Mouse (Mus musculus): ENCODE data around the gene Card9. TPM values are rescaled to one million over a fixed set of nuclear protein-coding genes. Genes with fewer than 3 reads are reported as not detected.

Card9 gene
- polyA plus RNA-seq, 1 experiment from 2014 or later = 0.50 TPM

GRCm38 (mm10) chr2:26315925-26316311 is 44.8 kb downstream of the Card9 start:
- Histone ChIP-seq H3K4me2 (peak overlapping the region; percentile 90), H3K27ac (peak overlapping the region; percentile 97), H3K4me3 (replicated peaks) (peak overlapping the region; percentile 89), H3K36me3 (peaks cover 24% of the 10 kb centered on the region; the same call in 1 of the 2 replicates), H3K9me3 (no peaks in the 10 kb centered on the region), H3K4me1 (replicated peaks) (peaks cover 64% of the 10 kb centered on the region), H3K9ac (replicated peaks) (peak overlapping the region; percentile 93), H3K27me3 (no peaks in the 10 kb centered on the region)
- 0% methylated on average over 11 of the region's 11 CpGs for WGBS
- ATAC-seq (ENCODE audit: insufficient number of reproducible peaks, insufficient read depth, low FRiP score, low TSS enrichment, low read depth) = peak; percentile 39; the same call in 1 of the 2 replicates

- Histone ChIP-seq H3K36me3 (peaks cover 22% of the 10 kb centered on the region; the same call in 1 of the 2 replicates), H3K9me3 (no peaks in the 10 kb centered on the region), H3K27me3 (no peaks in the 10 kb centered on the region), H3K9ac (replicated peaks) (peak within 1 kb of the TSS; percentile 93), H3K27ac (peak within 1 kb of the TSS; percentile 97), H3K4me1 (replicated peaks) (peaks cover 66% of the 10 kb centered on the region), H3K4me2 (peak within 1 kb of the TSS; percentile 90), H3K4me3 (replicated peaks) (peak within 1 kb of the TSS; percentile 89)
- ATAC-seq (ENCODE audit: insufficient number of reproducible peaks, insufficient read depth, low FRiP score, low TSS enrichment, low read depth) = peak; percentile 65
- under 1% methylated on average over 65 of the region's 66 CpGs for WGBS
These were observed 45.4 kb downstream of the Card9 start, which contains the start of gene Gpsm1 for GRCm38 (mm10) chr2:26315072-26315924. Gene Gpsm1 (plus strand): TSS chr2:26315515.

- Histone ChIP-seq H3K9ac (replicated peaks) (peak overlapping the region; percentile 93), H3K27me3 (no peaks in the 10 kb centered on the region), H3K4me3 (replicated peaks) (peak overlapping the region; percentile 89), H3K27ac (peak overlapping the region; percentile 97), H3K36me3 (peaks cover 14% of the 10 kb centered on the region; the same call in 1 of the 2 replicates), H3K4me2 (peak overlapping the region; percentile 90), H3K4me1 (replicated peaks) (peaks cover 72% of the 10 kb centered on the region), H3K9me3 (no peaks in the 10 kb centered on the region)
- ATAC-seq (ENCODE audit: insufficient number of reproducible peaks, insufficient read depth, low FRiP score, low TSS enrichment, low read depth) = peak; percentile 10; the same call in 1 of the 2 replicates
- WGBS = 27% methylated on average over 13 of the region's 13 CpGs
These were observed 46.2 kb downstream of the Card9 start for GRCm38 (mm10) chr2:26314281-26315071.

- Histone ChIP-seq H3K36me3 (peaks cover 5% of the 10 kb centered on the region; the same call in 1 of the 2 replicates), H3K9me3 (no peaks in the 10 kb centered on the region), H3K27me3 (no peaks in the 10 kb centered on the region), H3K4me1 (replicated peaks) (peaks cover 73% of the 10 kb centered on the region), H3K27ac (peak overlapping the region; percentile 97), H3K9ac (replicated peaks) (no peak overlapping the region), H3K4me2 (no peak overlapping the region), H3K4me3 (replicated peaks) (no peak overlapping the region)
- 93% methylated on average over 1 of the region's 1 CpGs for WGBS
- no peak for ATAC-seq (ENCODE audit: insufficient number of reproducible peaks, insufficient read depth, low FRiP score, low TSS enrichment, low read depth)
These were observed 47.3 kb downstream of the Card9 start for GRCm38 (mm10) chr2:26313394-26313793.

GRCm38 (mm10) chr2:26312812-26313211 is 47.9 kb downstream of the Card9 start:
- WGBS = 58% methylated on average over 2 of the region's 2 CpGs
- Histone ChIP-seq H3K4me3 (replicated peaks) (no peak overlapping the region), H3K36me3 (no peaks in the 10 kb centered on the region), H3K27me3 (no peaks in the 10 kb centered on the region), H3K27ac (no peak overlapping the region), H3K9me3 (no peaks in the 10 kb centered on the region), H3K4me2 (no peak overlapping the region), H3K4me1 (replicated peaks) (peaks cover 68% of the 10 kb centered on the region), H3K9ac (replicated peaks) (no peak overlapping the region)
- ATAC-seq (ENCODE audit: insufficient number of reproducible peaks, insufficient read depth, low FRiP score, low TSS enrichment, low read depth) = no peak

GRCm38 (mm10) chr2:26311936-26312335 is 48.8 kb downstream of the Card9 start:
- no peak overlapping the region for H3K4me2 ChIP-seq
- no peak for ATAC-seq (ENCODE audit: insufficient number of reproducible peaks, insufficient read depth, low FRiP score, low TSS enrichment, low read depth)
- H3K36me3 ChIP-seq = no peaks in the 10 kb centered on the region
- H3K9ac ChIP-seq (replicated peaks) = no peak overlapping the region
- H3K27me3 ChIP-seq = no peaks in the 10 kb centered on the region
- no peak overlapping the region for H3K27ac ChIP-seq
- no peak overlapping the region for H3K4me3 ChIP-seq (replicated peaks)
- WGBS = 76% methylated on average over 5 of the region's 5 CpGs
- H3K4me1 ChIP-seq (replicated peaks) = peaks cover 59% of the 10 kb centered on the region
- H3K9me3 ChIP-seq = no peaks in the 10 kb centered on the region

- no peak overlapping the region for H3K4me3 ChIP-seq (replicated peaks)
- H3K4me2 ChIP-seq = peak overlapping the region; percentile 22
- 16% methylated on average over 10 of the region's 10 CpGs for WGBS
- H3K27me3 ChIP-seq = no peaks in the 10 kb centered on the region
- H3K4me1 ChIP-seq (replicated peaks) = peaks cover 42% of the 10 kb centered on the region
- H3K36me3 ChIP-seq = no peaks in the 10 kb centered on the region
- H3K9ac ChIP-seq (replicated peaks) = no peak overlapping the region
- ATAC-seq (ENCODE audit: insufficient number of reproducible peaks, insufficient read depth, low FRiP score, low TSS enrichment, low read depth) = peak; percentile 78
- peak overlapping the region; percentile 93 for H3K27ac ChIP-seq
- H3K9me3 ChIP-seq = no peaks in the 10 kb centered on the region
These were observed 51.0 kb downstream of the Card9 start for GRCm38 (mm10) chr2:26309739-26310138.

GRCm38 (mm10) chr2:26306702-26307101 is 54.0 kb downstream of the Card9 start:
- 90% methylated on average over 3 of the region's 3 CpGs for WGBS
- Histone ChIP-seq H3K27ac (no peak overlapping the region), H3K27me3 (no peaks in the 10 kb centered on the region), H3K4me2 (no peak overlapping the region), H3K4me3 (replicated peaks) (no peak overlapping the region), H3K36me3 (no peaks in the 10 kb centered on the region), H3K4me1 (replicated peaks) (peaks cover 19% of the 10 kb centered on the region), H3K9ac (replicated peaks) (no peak overlapping the region), H3K9me3 (no peaks in the 10 kb centered on the region)
- no peak for ATAC-seq (ENCODE audit: insufficient number of reproducible peaks, insufficient read depth, low FRiP score, low TSS enrichment, low read depth)

GRCm38 (mm10) chr2:26305555-26305954 is 55.2 kb downstream of the Card9 start:
- H3K4me2 ChIP-seq = no peak overlapping the region
- no peaks in the 10 kb centered on the region for H3K9me3 ChIP-seq
- no peak overlapping the region for H3K9ac ChIP-seq (replicated peaks)
- H3K27ac ChIP-seq = no peak overlapping the region
- ATAC-seq (ENCODE audit: insufficient number of reproducible peaks, insufficient read depth, low FRiP score, low TSS enrichment, low read depth) = no peak
- no peak overlapping the region for H3K4me3 ChIP-seq (replicated peaks)
- 79% methylated on average over 2 of the region's 2 CpGs for WGBS
- H3K4me1 ChIP-seq (replicated peaks) = peaks cover 21% of the 10 kb centered on the region
- H3K36me3 ChIP-seq = no peaks in the 10 kb centered on the region
- H3K27me3 ChIP-seq = 0 out of 2 replicates have a peak, but pooled peaks cover 1% of the 10 kb centered on the region

- 56% methylated on average over 1 of the region's 1 CpGs for WGBS
- H3K9ac ChIP-seq (replicated peaks) = no peak overlapping the region
- no peak for ATAC-seq (ENCODE audit: insufficient number of reproducible peaks, insufficient read depth, low FRiP score, low TSS enrichment, low read depth)
- H3K36me3 ChIP-seq = no peaks in the 10 kb centered on the region
- no peak overlapping the region for H3K27ac ChIP-seq
- no peak overlapping the region for H3K4me2 ChIP-seq
- no peaks in the 10 kb centered on the region for H3K9me3 ChIP-seq
- no peak overlapping the region for H3K4me3 ChIP-seq (replicated peaks)
- peaks cover 18% of the 10 kb centered on the region for H3K4me1 ChIP-seq (replicated peaks)
- H3K27me3 ChIP-seq = peaks cover 10% of the 10 kb centered on the region
These were observed 56.0 kb downstream of the Card9 start for GRCm38 (mm10) chr2:26304711-26305110.
